Mouse (Mus musculus) retina, postnatal 7 days (tissue): ENCODE data around the gene Glipr1l3.
A peak's percentile ranks its signal among the peaks of the same experiment; 100 is the strongest.
"Not testable (repeated sequence)": the region's sequence is repeated elsewhere in the genome, so short reads cannot be mapped to it uniquely, and the experiment has no call there.

Experiments used
- DNase-seq: peaks from one replicate; pipeline ENCODE4 v3.0.0-alpha.2; 2012; ENCODE audit warnings: low read depth, low spot score

The Glipr1l3 gene

DNA sequence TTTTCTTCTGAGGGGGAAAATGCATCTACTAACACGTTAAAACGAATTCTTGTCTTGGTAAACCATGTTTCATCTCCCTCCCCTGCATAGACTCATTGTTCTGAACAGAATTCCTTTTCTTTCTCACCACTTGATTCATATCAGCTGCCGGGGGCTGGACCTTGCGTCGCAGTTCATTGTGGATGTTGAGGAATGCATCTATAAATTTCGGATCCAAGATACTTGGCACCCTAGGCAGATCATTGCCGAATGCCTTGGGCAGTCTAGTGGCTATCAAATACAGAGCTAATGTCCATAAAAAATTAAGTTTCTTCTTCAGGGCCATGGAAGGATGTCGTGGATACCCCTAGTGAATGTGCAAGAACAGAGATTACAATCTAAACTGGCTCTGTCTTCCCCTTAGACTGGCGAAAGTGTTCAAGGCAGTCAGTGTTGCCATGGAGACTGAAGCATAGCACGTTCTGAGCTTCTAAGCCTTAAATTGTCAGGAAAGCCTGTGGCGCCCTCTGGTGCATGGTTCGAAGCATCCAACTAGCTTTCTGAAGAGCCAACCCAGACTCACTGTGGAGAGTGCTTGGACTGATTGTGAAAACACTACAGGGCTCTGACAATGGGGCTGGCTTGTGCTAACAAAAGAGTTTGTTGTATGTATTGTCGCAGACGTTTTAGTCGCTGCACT lies at the start of gene Glipr1l3:
Glipr1l3 (minus strand) TSS at position 446 of the 679 bp plus-strand sequence.
- peak; percentile 72 for DNase-seq

DNA sequence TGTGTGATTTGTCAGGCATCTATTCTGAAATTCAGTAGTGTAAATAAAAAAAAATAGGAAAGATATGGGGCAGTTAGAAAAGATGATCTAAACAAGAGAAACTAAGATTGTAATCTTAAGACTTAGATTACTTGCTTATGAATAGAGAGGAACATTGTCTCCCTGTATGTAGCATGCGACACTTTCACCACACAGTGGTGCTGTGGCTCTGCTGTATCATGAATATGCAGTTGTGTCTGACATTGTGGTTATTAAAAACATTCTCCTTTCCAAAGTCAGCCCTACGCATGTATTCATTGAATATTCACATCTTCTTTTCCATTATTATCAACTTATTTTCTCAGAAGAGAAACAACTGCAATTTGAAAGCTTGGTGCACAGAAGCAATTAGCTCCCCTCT lies 43.3 kb upstream of the Glipr1l3 start:
- peak; percentile 35 for DNase-seq

DNA sequence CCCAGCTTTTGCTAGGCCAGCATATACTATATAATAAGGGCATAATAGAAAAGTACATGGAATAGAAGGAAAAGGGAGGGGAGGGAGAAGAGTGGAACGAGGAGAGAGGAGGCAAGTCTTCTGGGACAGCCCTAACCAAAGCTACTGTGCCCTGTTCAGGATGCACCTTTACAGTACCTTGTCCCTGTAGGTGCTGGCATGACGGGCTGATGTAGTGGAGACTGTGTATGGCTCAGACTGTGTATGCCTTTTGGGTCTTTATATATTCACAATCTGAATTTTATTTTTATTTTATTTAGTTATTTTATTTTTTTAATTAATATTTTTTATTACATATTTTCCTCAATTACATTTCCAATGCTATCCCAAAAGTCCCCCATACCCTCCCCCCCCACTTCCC lies 33.8 kb upstream of the Glipr1l3 start:
- DNase-seq, result not testable (repeated sequence)

DNA sequence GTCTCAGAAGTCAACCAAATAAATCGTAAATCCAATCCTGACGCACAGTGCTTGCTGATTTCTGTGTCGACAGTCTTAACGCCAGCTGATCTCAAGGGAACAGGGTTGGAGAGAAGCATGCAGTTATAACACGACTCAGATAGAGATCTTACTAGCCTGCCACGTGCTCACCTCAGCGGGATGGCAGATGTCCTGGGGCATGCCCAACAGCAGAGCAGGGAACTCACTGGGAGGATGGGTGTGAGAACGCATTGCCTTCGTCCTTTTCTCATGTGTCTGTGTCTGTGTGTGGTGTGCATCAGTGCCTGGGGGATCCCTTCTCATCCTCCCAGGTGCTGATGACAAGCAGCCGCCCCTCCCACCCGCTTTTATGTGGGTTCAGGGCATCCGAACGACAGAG lies 16.9 kb upstream of the Glipr1l3 start:
- not testable (repeated sequence) for DNase-seq

DNA sequence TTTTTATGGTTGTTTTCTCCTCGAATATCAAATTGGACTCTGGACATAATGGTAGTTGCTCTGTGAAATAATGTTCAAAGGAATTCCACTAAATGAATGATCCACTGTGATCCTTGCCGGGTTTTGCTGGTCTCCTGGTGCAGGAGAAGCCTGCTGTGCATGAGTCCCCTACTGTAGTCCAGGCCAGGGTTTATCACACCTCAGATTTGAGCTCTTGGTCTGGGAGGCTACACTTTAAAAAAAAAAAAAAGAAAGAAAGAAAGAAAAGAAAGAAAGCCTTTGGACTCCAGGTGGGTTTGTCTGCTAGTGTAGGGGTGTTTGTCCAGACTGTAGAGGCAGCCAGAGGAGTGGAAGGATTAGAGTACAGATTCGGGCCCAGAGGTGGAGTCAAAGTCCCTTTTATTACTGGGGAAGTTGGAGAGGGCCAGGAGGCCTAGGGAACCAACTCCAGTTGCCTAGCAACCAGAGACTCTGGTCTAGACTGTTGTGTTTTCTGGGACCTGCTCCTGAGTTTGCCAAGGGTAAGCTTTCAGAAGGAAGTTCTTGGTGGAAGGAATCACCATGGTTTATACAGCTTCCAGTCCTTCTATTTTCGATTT lies 3.1 kb upstream of the Glipr1l3 start, which contains the start of gene Caps2:
Caps2 (plus strand) TSS at position 454 of the 599 bp plus-strand sequence.
- no peak for DNase-seq

DNA sequence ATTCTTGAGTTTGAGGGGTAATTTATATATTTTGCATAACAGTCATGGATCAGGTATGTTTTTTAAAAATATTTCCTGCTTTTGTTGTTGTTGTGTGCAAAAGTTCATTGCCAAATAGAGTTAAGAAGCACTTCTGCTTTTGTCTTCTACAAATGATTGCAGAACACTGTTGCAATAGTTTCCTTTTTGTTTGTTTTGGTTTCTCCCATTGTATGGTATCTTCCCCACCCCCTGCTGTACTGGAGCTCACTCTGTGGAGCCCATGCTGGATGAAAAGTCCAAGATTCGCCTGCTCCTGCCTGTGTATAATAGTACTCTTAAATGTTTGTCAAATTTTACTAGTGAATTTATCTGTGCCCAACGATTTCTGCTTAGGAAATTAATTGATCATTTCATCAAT lies 20.3 kb downstream of the Glipr1l3 start:
- no peak for DNase-seq

DNA sequence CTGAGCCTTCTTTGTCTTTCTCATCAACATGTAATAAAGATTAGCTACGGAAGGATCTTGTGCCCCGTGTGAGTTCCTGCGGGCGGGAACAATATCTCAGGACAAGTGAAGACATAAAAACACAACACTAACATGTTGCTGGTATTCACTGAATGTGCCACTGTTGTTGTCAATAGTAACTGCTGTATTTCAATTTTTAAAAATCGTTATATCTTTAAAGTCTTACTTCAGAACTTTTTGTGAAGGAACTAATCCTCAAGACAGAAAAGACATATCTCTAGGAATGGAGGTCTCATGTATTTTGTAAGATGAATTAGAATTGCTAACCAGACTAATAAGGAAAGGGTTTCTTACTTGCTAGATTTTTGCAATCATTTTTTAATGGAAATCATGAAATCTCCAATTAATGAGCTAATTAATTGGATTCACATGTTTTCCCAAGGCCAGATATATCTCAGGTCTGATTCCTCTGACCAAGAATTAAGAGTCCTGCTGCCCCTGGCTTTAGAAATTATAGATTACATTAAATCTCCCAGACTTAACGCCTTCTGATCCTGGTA lies 21.2 kb downstream of the Glipr1l3 start:
- DNase-seq, result no peak

DNA sequence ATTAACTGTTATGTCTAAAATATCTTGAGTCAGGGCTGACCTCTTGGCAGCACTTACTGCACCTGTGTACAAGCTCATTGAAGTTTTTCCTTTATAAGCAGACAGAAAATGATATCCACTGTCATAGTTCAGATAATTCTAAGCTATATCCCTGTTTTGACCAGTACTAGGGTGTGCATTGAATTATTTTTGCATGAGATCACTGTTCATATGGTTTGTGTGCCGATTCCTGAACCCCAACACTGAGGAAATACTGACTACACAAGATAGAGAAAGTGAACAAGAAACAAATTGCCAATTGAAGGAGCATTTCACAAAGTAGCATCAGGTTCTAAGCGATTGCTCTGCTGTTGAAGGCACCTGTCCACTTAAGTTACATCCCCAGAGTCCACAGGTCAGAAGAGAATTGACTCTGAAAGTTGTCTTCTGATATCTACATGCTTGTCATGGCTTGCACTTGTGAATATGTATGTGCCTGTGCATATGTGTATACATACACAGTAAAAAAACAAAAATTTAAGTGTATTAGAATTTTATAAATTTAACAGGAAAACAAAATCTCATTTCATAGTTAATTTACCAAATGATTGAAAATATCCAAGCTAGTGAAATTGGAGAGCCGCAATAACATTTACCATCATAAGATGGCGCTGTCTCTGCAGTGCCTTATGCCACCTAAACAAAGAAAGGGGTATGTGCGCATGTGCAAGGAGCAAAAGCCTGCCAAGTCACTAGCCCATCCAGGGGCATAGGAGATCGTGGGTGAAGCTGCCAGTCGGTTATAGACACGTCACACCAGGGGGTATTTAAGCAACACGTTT lies 21.9 kb downstream of the Glipr1l3 start:
- DNase-seq, result peak; percentile 61

DNA sequence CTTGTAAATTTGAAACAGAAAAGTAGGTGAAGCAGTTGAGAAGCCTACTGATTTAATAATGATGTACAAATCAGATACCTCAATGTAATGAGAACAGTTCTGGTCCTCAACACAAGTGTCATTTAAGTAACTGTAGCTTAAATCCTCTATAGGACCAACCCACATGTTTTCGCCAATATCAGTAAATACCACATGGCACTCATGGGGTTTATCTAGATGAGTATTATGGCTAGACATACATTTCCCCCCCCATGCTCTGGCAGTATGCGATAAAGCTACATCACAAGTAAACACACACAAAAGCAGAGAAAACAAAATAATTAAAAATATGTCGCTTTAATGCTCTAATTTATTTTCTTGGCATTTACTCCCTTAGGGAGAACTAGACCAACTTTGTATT lies 27.9 kb downstream of the Glipr1l3 start:
- no peak for DNase-seq

DNA sequence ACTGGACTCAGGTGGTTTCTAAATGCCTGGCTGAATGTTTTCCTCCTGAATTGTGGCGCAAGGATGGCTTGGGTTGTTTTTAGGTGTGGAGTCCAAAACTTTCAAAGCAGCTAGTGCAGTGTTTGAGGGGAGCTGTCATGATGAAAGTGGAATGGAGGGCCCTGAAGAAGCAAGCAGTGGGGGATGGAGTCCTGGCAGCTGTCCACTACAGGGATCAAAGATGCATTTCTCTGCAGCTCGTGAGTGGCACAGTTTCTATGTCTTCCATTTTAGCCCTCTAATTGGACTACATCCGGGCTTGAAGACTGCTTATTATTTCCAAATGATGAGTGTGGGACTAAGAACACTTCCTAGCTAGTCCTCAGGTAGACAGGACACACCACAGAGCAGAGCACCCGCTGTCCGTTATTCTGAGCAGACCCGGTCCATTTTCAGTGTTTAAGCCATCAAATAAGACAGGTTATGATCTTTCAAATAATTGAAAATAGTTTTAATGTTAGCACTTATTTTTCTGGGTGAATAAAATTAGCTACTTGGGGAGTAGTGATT lies 32.4 kb downstream of the Glipr1l3 start:
- not testable (repeated sequence) for DNase-seq

DNA sequence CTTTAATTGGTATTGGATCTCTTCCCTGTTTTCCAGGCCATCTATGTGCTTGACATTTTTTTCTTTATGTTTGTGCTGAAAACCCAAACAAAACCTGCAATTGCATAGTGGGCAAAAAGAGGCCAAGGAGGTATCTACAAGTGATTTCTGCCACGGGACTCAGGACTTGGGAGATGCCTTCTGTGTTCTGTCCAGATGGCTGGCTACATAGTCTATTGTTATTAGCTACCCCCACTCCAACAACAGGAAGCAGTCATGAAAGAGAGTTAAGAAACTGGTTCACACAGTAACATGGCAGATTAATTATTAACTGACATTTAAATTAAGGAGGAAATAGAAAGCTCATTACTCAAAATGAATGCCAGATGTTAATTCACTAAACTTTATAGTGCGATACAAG lies 35.0 kb downstream of the Glipr1l3 start:
- DNase-seq, result not testable (repeated sequence)

DNA sequence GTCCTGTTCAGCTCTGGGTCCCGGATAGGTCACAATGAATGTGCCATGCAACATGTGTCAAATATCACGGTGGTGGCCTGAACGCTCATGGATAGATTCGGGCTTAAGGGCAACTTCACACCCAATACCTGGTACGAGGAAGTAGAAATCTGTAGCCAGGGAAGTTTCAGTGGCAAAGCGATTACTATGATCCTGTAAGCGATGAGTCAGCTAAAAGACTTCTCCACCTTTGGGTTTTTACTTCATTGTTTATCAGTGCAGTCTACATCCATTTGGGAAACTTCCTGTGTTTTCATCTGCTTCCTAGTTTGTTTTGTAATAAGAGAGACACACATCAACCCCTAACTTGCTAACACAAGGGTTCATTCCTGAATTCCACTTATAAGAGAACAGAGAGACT lies 49.7 kb downstream of the Glipr1l3 start:
- DNase-seq, result no peak

DNA sequence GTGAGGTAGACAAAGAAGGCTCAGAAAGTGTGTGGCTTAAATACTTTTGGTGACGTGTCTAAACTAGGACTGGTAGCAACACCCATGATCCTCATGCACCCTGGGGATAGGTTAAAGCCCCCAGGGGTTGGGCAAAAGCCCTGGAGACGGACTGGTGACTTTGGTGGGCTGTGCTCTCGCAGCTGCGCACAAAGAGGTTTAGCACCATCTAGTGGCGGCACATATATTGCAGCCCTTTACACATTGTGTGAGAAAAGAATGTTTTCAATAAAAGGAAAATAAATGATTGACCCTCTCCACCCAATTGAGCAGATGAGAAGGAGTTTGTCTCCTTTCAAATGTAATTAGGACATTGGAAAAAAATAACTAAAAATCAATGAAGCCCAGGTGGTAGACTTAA lies 54.3 kb downstream of the Glipr1l3 start:
- not testable (repeated sequence) for DNase-seq
